Mouse (Mus musculus) gastrocnemius, postnatal 4 days (tissue): Measurements from ENCODE around the gene Slc39a9. TPM values are rescaled to one million over a fixed set of nuclear protein-coding genes. Genes with fewer than 3 reads are reported as not detected.

Experiments
- DNase-seq, 2 experiments: peaks; one replicate each; pipeline ENCODE4 v3.0.0; 2021 to 2022; ENCODE audit warnings: low spot score in 2 of 2, mixed read lengths in 2 of 2
- total RNA-seq, 2 experiments: library from RNA; stranded (reverse); gene quantifications; 2 replicates each; pipeline ENCODE4 v1.2.3; 2021

Slc39a9 gene
- total RNA-seq, 2 experiments from 2014 or later, result 21.2 to 22.6 TPM

DNA sequence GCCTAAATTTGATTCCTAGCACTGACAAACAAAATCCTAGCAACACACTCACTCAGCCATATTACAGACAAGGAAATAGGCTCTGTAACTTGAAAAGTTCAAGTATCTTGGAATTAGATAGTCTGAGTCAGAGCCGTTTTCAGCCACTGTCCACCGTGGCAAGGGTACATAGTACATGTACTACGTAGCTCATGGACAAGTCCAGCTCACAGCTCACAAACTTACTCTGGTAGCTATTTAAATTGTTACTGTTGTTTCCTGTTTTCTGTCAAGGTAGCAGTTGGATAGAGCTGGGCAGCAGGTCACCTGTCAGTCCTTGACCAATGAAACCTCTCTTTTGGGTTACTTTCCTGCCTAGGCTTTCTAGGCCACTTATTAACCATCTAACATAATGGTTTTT lies 2.7 kb downstream of the Slc39a9 start:
- no peak for DNase-seq

DNA sequence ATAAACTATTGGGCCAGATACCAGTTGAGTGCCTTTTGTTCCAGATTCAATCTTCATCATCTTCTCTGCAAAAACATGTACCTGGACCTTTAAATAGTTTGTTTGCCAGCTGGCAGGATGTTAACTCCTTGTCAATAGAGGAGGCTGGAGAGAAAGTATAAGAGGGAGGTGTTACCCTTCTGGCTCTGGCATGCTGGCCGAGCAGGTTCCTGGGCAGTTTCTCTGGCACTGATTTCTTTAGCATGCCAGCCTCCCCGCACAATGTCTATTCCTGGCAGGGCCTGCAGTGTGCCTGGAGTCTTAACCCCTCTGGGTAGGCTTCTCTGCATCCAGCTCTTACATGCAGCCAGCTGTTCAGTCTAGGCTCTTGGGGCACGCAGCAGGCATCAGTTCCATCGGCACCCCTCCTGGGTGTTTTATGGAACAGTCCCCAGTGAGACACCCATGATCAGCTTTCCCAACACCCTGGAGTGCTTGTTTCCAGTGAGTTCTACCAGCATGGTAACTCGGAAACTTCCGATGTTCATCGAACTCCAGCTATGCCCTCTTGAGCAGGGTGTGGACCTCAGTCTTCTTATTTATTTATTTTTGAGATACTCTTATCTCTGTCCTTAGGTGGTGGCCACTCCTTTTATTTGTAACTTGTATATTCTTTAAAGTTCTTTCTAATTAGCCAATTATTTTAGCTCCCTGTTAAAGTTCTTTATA lies 10.4 kb downstream of the Slc39a9 start:
- DNase-seq, result peak in 1 of 2 experiments; percentile 16

- no peak for DNase-seq
These were observed 11.0 kb downstream of the Slc39a9 start for GRCm38 (mm10) chr12:80654659-80655025.

- no peak for DNase-seq
These were observed 15.0 kb downstream of the Slc39a9 start for GRCm38 (mm10) chr12:80658661-80659060.

- DNase-seq, result no peak
These were observed 18.6 kb downstream of the Slc39a9 start for GRCm38 (mm10) chr12:80662322-80662721.

GRCm38 (mm10) chr12:80663935-80664334 lies 20.3 kb downstream of the Slc39a9 start:
- no peak for DNase-seq

DNA sequence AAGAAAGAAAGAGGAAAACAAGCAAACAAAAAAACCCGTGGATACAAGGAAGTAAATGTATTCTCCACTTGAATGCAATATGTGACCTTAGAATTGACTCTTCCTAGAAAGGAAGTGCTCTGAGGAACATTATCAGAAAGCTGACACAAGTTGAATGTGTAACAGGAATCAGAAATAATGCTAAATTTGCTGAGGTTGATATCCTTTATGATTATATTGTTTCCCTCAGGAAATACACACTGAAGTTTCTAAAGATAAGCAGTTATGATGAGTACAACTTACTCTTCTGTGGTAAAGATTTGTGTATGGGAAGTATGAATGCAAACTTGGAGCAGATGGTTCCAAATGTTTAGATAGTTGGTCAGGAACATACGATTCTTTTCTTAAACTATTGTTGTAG lies 24.7 kb downstream of the Slc39a9 start:
- no peak for DNase-seq

- DNase-seq, result peak in 1 of 2 experiments; percentile 37
These were observed 29.5 kb downstream of the Slc39a9 start for GRCm38 (mm10) chr12:80673170-80673569.

DNA sequence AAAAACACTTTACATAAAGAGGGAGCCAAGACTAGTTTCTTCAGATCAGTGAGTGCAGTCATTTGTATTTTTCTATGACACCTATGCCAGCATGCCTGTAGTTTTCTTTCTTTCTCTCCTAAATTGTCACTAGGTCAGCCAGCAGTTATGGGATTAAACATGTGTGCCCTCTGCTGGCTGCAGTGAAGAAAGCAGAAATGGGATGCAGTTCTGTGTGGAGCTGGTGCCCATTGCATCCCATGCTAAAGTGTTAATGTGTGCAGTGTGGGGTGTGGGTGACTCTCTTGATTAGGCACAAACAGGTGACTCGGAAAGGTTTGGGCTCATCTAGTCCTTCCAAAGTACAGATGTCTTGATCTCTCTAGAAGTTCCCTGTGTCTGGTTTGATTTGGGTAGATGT lies 37.7 kb downstream of the Slc39a9 start:
- DNase-seq, result no peak

DNA sequence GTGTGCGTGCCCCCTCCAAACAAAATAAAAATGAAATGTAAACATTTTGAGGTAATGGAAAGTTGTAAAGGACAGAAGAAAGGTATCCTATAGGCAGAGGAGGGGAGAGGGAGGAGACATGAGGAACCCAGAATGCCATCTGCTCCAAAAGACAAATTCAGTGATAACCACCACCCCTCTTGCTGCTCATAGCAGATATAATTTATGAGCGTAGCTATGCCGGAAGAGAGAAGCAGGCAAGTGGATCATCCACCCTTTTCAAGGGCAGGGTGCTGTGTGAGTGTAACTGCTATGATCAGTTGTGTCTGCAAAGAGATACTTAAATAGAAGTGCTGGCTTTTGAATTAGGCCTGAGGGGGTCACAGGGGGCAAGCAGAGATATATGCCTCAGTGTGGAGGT lies 39.9 kb downstream of the Slc39a9 start:
- DNase-seq, result no peak

DNA sequence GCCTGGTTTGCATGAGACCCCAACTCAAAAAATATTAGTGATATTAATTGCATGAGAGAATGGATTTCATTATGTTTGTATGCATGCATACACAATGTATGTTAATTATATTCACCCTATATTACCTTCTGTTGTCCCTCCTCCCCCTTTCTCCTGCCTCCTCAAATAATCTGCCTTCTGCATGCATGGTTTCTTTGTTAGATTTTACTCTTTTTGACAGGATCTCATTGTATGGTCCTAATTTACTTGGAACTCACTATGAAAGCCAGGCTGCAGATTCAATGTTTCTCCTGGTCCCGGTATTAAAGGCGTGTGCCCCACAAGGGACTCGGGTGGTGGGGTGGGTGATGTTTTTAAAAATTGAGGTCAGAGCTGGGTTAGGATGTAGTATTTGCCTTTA lies 40.6 kb downstream of the Slc39a9 start:
- DNase-seq, result no peak

DNA sequence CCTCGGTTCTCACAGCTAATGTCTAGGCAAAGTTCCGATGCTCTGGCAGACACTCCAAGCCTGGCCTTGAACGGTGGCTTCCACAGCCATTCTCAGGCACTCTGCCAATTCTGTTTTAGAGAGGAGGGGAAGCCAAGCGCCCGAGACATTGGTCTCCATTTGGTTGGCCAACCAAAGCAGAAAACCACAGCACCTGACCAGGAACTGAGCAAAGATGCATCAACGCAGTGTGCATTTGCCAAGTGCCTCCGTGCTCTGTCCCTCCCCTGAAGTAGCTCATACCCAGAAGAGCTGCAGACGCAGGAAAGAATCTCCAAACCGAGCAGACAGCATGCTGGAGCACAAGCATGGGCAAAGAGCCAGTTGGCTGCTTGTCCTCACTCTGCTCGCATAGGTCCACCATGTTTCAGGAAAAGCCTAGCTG lies 44.1 kb downstream of the Slc39a9 start:
- peak in 1 of 2 experiments; percentile 34 for DNase-seq

GRCm38 (mm10) chr12:80689696-80690095 lies 46.0 kb downstream of the Slc39a9 start:
- DNase-seq, result no peak

GRCm38 (mm10) chr12:80691671-80692091 lies 48.0 kb downstream of the Slc39a9 start:
- DNase-seq, result no peak

GRCm38 (mm10) chr12:80692269-80692972 lies 48.7 kb downstream of the Slc39a9 start, which contains the start of gene Plekhd1:
Gene Plekhd1, plus strand, starts transcription at chr12:80692591.
- DNase-seq, result peak in 1 of 2 experiments; percentile 25

- DNase-seq, result no peak
These were observed 50.0 kb downstream of the Slc39a9 start for GRCm38 (mm10) chr12:80693700-80694099.

DNA sequence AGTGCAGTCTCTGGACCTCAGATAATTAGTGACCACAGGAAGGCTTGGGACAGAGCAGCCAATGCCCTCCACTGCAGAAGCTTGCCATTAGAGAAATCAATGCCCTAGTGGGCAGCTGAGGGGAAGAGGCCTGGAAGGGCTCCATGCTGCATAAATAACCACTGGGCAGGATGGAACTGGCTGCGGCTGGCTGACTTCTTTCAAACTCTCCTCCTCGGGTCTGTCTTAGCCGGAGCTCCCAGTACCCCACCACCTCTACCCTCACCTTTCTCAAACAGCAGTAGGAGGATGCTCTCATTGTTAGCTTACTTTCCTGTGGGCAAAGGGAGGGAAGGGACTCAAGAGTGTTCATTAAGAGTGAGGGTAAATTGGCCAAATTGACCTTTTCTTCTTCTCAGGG lies 51.3 kb downstream of the Slc39a9 start:
- no peak for DNase-seq

DNA sequence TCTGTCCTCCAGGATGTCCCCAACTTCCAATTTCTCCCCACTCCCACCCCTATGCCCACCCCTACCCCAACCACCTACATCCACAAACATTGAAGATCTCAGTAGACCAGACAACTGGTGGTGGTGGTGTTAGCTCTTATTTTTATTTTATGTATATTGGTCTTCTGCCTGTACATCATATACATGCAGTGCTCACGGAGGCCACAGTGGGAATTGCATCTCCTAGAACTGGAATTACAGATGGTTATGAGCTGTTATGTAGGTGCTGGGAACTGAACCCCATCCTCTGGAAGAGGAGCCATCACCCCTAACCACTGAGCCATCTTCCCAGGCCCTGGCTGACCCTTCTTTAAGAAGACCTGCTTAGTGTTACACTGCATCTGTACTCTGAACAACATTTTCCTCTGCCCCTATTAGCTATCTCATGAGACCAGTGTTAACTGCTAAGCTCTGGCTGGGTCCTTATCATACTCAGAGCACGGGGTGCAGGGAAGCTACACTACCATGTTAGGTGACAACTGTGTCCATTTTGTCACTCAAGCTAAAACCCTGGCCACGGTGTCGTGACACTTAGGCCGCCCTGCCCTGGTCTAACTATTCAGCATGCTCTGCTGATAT lies 55.0 kb downstream of the Slc39a9 start:
- DNase-seq, result no peak

DNA sequence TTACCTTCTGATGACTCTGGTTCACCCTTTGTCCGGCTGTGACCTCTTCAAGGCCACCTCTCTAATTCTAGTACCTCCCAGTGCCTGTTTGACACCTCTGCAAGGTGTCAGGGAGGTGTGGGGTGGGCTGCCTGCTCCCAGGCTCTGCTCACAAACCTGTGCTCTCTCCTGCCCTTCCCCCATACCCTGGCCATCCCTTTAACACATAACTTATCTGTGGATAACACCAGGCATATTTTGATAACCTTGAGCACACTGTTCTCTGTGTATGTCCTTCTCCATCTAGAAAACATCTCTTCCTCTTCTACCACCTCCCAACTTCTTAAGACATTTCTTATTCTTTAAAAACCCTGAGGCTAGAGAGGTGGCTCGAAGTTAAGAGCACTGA lies 55.5 kb downstream of the Slc39a9 start:
- no peak for DNase-seq

DNA sequence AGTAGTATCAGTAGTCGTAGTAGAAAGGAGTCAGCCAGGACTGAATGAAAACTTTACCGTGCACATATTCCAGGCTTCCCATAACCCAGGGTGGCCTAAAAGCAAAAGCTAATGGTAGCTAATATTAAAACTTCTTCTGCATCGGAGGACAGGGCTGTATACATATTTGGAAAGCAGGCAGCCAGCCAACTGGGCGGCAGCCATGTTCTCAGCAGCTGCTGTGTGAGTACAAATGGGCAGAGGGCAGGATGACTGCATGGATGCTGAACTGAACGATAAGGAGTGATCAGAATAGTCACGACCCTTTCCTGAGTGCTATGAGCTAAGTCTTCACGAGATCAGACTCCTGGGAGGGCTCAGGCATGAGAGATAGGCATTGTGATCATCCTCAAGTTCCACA lies 57.6 kb downstream of the Slc39a9 start:
- DNase-seq, result no peak

DNA sequence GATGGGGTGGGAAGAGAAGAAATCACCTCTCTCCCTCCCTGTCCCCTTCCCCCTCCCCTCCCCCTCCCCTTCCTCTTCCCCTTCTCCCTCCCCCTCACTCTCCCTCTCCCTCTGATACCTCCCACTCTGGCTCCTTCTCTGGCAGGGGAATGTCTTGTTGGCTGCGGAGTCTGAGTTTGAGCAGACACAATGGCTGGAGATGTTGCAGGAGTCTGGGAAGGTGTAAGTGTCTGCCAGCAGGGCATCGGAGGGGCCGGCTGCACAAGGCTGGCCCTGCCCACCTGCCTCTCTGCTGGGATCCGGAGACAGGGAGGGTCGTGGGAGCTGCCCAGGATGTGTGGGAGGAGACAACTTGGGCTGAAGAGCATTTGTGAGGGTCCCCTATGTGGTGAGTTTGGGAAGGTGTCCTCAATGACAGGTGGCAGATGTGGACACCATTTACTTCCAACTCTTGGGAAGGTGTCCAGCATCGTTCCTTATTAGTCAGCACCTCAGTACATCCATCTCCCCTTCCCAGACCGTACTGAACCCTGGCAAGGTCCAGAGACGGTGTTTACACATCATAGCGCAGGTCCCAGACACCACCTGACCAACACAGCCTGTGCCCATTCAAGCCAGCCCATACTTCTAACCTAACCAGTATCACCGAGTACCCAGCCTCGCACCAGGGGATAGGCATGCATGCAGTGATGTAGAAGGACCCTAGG lies 62.7 kb downstream of the Slc39a9 start:
- DNase-seq, result no peak
